Mouse (Mus musculus): ENCODE data around the gene Wnt5b. TPM values are rescaled to one million over a fixed set of nuclear protein-coding genes. Genes with fewer than 3 reads are reported as not detected.

Gene Wnt5b
- polyA plus RNA-seq, 1 experiment from 2014 or later = 4.5 TPM

GRCm38 (mm10) chr6:119520731-119521130 lies 23.4 kb downstream of the Wnt5b start:
- Histone ChIP-seq H3K27me3 (ENCODE audit: control insufficient read depth, insufficient read depth, low read length) (no peaks in the 10 kb centered on the region), H3K27ac (replicated peaks) (no peak overlapping the region), H3K36me3 (ENCODE audit: control insufficient read depth, insufficient read depth, low read length) (no peaks in the 10 kb centered on the region), H3K4me1 (replicated peaks; ENCODE audit: control insufficient read depth, insufficient read depth) (no peaks in the 10 kb centered on the region), H3K4me2 (replicated peaks; ENCODE audit: low read depth) (no peak overlapping the region), H3K9ac (ENCODE audit: low read length) (no peak overlapping the region), H3K4me3 (ENCODE audit: low read depth, low read length) (no peak overlapping the region), H3K9me3 (ENCODE audit: control insufficient read depth, low read length) (no peaks in the 10 kb centered on the region)
- no peak for DNase-seq (ENCODE audit: low spot score)
- 38% methylated on average over 9 of the region's 9 CpGs for WGBS
- no peak for TF ChIP-seq CTCF (IDR thresholded peaks at IDR 0.05; ENCODE audit: low read depth)
- TF ChIP-seq EP300 (optimal IDR thresholded peaks at IDR 0.05) = no peak
- ATAC-seq (ENCODE audit: low FRiP score, low TSS enrichment) = no peak

- DNase-seq (ENCODE audit: low spot score) (no peak), ATAC-seq (ENCODE audit: low FRiP score, low TSS enrichment) (no peak)
- Histone ChIP-seq H3K4me1 (replicated peaks; ENCODE audit: control insufficient read depth, insufficient read depth) (no peaks in the 10 kb centered on the region), H3K27me3 (ENCODE audit: control insufficient read depth, insufficient read depth, low read length) (no peaks in the 10 kb centered on the region), H3K9ac (ENCODE audit: low read length) (no peak overlapping the region), H3K36me3 (ENCODE audit: control insufficient read depth, insufficient read depth, low read length) (no peaks in the 10 kb centered on the region), H3K4me3 (ENCODE audit: low read depth, low read length) (no peak overlapping the region), H3K4me2 (replicated peaks; ENCODE audit: low read depth) (no peak overlapping the region), H3K9me3 (ENCODE audit: control insufficient read depth, low read length) (no peaks in the 10 kb centered on the region), H3K27ac (replicated peaks) (no peak overlapping the region)
- no peak for TF ChIP-seq CTCF (IDR thresholded peaks at IDR 0.05; ENCODE audit: low read depth)
- no peak for TF ChIP-seq EP300 (optimal IDR thresholded peaks at IDR 0.05)
- 61% methylated on average over 7 of the region's 7 CpGs for WGBS
Measured at GRCm38 (mm10) chr6:119514085-119514484, 30.1 kb downstream of the Wnt5b start.

GRCm38 (mm10) chr6:119513452-119513851 lies 30.7 kb downstream of the Wnt5b start:
- no peak for ATAC-seq (ENCODE audit: low FRiP score, low TSS enrichment)
- DNase-seq (ENCODE audit: low spot score) = no peak
- 82% methylated on average over 5 of the region's 5 CpGs for WGBS

GRCm38 (mm10) chr6:119512701-119513100 lies 31.4 kb downstream of the Wnt5b start:
- H3K4me2 ChIP-seq (replicated peaks; ENCODE audit: low read depth) = no peak overlapping the region
- H3K9ac ChIP-seq (ENCODE audit: low read length) = no peak overlapping the region
- 86% methylated on average over 11 of the region's 11 CpGs for WGBS
- ATAC-seq (ENCODE audit: low FRiP score, low TSS enrichment) (no peak), DNase-seq (ENCODE audit: low spot score) (no peak)
- no peak overlapping the region for H3K27ac ChIP-seq (replicated peaks)
- TF ChIP-seq CTCF (IDR thresholded peaks at IDR 0.05; ENCODE audit: low read depth) (no peak), EP300 (optimal IDR thresholded peaks at IDR 0.05) (no peak)
- no peaks in the 10 kb centered on the region for H3K9me3 ChIP-seq (ENCODE audit: control insufficient read depth, low read length)
- no peaks in the 10 kb centered on the region for H3K36me3 ChIP-seq (ENCODE audit: control insufficient read depth, insufficient read depth, low read length)
- H3K4me1 ChIP-seq (replicated peaks; ENCODE audit: control insufficient read depth, insufficient read depth) = no peaks in the 10 kb centered on the region
- H3K4me3 ChIP-seq (ENCODE audit: low read depth, low read length) = no peak overlapping the region
- H3K27me3 ChIP-seq (ENCODE audit: control insufficient read depth, insufficient read depth, low read length) = no peaks in the 10 kb centered on the region

More at GRCm38 (mm10) chr6:119513452-119513851, 30.7 kb downstream of the Wnt5b start:
- Histone ChIP-seq H3K4me2 (replicated peaks; ENCODE audit: low read depth) (no peak overlapping the region), H3K36me3 (ENCODE audit: control insufficient read depth, insufficient read depth, low read length) (no peaks in the 10 kb centered on the region), H3K9ac (ENCODE audit: low read length) (no peak overlapping the region), H3K4me3 (ENCODE audit: low read depth, low read length) (no peak overlapping the region), H3K9me3 (ENCODE audit: control insufficient read depth, low read length) (no peaks in the 10 kb centered on the region), H3K27me3 (ENCODE audit: control insufficient read depth, insufficient read depth, low read length) (no peaks in the 10 kb centered on the region), H3K4me1 (replicated peaks; ENCODE audit: control insufficient read depth, insufficient read depth) (no peaks in the 10 kb centered on the region), H3K27ac (replicated peaks) (no peak overlapping the region)
- TF ChIP-seq CTCF (IDR thresholded peaks at IDR 0.05; ENCODE audit: low read depth) (no peak), EP300 (optimal IDR thresholded peaks at IDR 0.05) (no peak)

GRCm38 (mm10) chr6:119509437-119510037 lies 34.6 kb downstream of the Wnt5b start:
- Histone ChIP-seq H3K27me3 (ENCODE audit: control insufficient read depth, insufficient read depth, low read length) (no peaks in the 10 kb centered on the region), H3K27ac (replicated peaks) (no peak overlapping the region), H3K9me3 (ENCODE audit: control insufficient read depth, low read length) (no peaks in the 10 kb centered on the region), H3K9ac (ENCODE audit: low read length) (no peak overlapping the region), H3K4me1 (replicated peaks; ENCODE audit: control insufficient read depth, insufficient read depth) (no peaks in the 10 kb centered on the region), H3K4me2 (replicated peaks; ENCODE audit: low read depth) (no peak overlapping the region), H3K36me3 (ENCODE audit: control insufficient read depth, insufficient read depth, low read length) (no peaks in the 10 kb centered on the region), H3K4me3 (ENCODE audit: low read depth, low read length) (no peak overlapping the region)
- DNase-seq (ENCODE audit: low spot score) = no peak
- no peak for TF ChIP-seq EP300 (optimal IDR thresholded peaks at IDR 0.05)
- no peak for TF ChIP-seq CTCF (IDR thresholded peaks at IDR 0.05; ENCODE audit: low read depth)
- no peak for ATAC-seq (ENCODE audit: low FRiP score, low TSS enrichment)
- WGBS = 81% methylated on average over 13 of the region's 13 CpGs

- ATAC-seq (ENCODE audit: low FRiP score, low TSS enrichment) (no peak), DNase-seq (ENCODE audit: low spot score) (no peak)
- 75% methylated on average over 10 of the region's 10 CpGs for WGBS
- Histone ChIP-seq H3K9ac (ENCODE audit: low read length) (no peak overlapping the region), H3K27me3 (ENCODE audit: control insufficient read depth, insufficient read depth, low read length) (no peaks in the 10 kb centered on the region), H3K9me3 (ENCODE audit: control insufficient read depth, low read length) (no peaks in the 10 kb centered on the region), H3K4me2 (replicated peaks; ENCODE audit: low read depth) (no peak overlapping the region), H3K4me1 (replicated peaks; ENCODE audit: control insufficient read depth, insufficient read depth) (no peaks in the 10 kb centered on the region), H3K36me3 (ENCODE audit: control insufficient read depth, insufficient read depth, low read length) (no peaks in the 10 kb centered on the region), H3K4me3 (ENCODE audit: low read depth, low read length) (no peak overlapping the region), H3K27ac (replicated peaks) (no peak overlapping the region)
- TF ChIP-seq CTCF (IDR thresholded peaks at IDR 0.05; ENCODE audit: low read depth) (no peak), EP300 (optimal IDR thresholded peaks at IDR 0.05) (no peak)
Measured at GRCm38 (mm10) chr6:119508634-119509375, 35.3 kb downstream of the Wnt5b start.
